Mouse (Mus musculus): ENCODE measurements around the gene Ets1.
A peak's percentile ranks its signal among the peaks of the same experiment; 100 is the strongest.

Gene Ets1

DNA sequence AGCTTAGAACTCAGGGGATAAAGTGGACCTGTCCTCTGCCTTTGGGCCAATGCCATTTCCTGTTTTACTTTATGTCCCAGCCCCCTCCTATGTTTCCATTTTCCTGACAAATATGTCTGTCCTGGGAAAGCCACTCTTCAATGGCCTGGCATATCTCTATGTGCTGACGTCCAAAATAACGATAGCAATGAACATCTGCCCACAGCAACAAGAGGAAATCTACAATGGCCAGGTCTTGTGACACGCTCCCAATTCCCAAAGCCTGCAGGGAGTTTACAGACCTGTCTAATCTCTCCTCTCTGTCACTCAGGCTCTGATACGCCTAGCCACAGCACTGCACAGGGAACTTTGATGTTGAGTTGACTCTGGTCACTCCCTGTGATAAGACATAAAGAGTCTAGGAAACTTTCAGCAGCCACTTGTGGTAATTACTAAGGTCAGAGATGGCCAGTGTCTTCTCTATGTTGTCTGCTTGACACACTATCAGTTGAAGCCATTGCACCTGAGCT lies 124.7 kb downstream of the Ets1 start:
- no peak for DNase-seq (ENCODE audit: low read depth, low spot score)

DNA sequence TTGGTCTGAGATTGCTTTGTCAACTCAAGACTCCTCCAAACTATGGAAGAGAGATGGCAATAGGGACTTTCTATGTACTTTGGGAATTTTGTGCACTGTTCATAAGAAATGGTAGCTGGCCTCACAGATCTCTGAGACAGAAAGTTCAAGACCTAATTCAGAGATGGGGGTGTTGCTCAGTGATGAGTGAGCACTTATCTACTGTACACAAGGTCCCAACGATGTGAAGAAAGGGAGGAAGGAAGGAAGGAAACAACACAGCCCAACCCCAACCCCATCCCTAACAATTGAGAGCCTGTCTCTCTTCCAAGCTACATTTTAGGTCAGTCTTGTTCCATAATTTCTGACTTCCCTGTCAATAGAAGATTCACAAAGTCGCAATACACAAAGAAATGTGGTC lies 125.3 kb downstream of the Ets1 start:
- DNase-seq (ENCODE audit: low read depth, low spot score): no peak

DNA sequence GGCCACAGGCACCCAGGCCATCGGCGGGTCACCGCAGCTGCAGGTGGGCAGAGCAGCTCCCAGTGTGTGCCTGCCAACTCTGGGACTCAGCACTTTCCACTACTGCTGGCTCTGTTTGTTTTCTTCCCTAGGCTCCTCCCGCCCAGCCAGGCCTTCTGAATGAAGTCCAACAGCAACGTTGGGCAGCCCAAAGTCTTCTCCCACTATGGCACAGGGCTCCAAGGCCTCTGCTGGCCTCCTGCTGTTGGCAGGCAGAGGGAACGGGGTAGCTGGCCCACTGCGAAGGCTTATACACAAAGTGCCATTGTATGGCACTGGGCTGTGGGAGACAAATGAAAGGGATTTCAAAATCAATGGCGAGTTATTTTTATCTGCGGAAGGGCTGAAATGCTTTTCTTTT lies 128.4 kb downstream of the Ets1 start:
- DNase-seq (ENCODE audit: low read depth, low spot score): no peak

DNA sequence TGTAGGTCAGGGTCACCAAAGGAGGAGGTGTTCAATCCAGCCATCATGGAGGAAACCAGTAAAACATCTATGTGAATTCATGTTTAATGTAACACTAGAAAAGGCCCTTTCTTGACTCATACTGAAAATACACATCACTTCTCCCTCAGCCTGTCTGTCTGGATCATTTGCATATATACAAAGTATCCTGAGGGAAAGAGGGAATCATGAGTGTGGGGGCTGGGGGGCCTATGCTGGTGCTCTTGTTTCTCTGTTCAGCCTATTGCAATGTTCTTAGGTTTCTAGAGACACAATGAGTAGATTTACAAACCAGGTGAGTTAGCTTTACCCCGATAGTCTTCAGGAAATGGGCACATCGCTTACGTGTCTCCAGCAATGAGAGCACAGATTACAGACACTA lies 129.1 kb downstream of the Ets1 start:
- no peak for DNase-seq (ENCODE audit: low read depth, low spot score)

DNA sequence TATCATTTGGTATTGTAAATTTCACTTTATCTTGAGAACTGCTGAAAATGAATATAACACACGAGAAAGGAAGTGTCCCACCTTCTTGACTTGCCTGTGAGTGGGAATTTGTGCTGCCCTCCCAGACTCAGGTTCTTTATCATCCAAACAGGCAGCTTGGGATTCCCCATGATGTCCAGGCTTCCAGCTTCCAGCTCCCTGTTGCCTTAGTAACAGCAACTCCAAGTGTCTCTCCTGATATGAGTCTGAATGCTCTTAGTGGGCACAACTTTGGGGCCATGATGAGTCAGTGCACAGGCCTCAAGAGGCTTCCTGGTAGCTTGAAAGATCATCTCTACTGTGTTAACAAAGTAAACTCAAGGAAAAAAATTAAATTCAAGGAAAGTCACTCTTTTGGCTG lies 142.8 kb downstream of the Ets1 start:
- DNase-seq (ENCODE audit: low read depth, low spot score): no peak

DNA sequence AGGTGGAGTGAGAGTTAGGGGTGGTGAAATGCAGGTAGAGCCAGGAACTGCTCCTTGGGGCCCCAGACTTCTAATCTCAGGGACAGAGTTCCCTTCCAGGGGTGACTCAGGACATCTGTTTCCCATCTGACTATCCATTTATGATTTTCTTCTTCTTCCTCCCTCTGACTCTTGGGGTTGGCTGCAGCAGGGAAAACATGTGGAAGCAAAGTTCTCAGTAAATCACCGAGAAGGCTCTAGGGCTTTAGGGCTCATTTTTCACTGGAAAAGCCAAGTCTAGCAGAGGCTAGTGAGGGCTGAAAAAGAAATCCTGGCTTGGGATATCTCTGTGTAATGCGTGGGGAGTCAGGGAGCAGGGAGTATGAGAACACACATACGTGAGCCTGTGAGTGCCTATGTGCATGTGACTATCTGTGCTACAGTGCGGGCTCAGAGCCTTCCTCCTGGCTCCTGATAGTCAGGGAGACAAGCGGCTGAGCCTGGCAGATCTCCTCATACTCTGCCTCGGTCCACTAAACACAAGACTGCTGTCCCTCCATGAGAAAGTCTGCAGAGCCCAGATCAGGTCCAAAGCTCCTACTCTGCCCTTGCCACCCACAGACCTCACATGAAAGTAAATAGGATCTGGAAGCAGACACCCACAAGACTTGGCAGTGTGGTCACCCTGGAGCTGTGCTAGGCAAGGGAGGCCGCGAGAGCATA lies 146.5 kb downstream of the Ets1 start:
- DNase-seq (ENCODE audit: low read depth, low spot score): peak; percentile 47

DNA sequence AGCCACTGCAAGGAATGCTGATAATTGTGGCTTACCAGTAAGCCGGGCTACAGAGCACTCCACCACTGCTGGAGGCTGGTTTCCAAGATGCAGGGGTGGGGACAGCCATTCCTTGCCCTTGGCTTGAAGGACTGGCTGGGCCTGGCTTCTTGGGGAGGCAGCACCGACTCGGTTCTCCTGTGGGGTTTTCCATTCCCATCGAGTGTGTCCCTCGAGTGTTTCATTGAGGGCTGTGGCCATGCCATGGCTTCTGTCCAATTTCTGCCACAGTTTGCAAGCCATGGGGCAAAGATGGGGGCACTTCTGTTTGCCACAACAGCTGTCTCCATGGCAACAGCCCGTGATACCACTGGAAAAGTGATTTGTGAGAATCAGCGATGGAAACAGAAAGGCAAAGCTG lies 151.1 kb downstream of the Ets1 start:
- no peak for DNase-seq (ENCODE audit: low read depth, low spot score)

DNA sequence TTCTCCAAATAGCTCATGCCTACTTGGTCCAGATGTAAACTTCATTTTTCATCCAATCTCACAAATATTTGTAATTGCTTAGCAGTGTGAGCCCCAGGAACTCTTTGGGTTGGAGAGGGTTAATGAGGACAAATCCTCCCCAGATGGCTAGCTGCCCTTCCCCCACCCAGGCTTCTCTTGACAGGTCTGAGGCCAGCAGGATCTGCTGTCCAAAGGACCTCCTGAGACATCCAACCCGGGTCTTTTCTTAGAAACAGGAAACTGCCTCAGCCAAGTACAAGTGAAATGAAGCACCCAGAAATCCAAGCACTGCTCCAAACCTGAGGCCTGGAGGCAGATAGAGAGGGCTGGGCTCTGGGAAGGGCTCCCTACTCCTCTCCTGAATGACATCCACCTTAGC lies 151.6 kb downstream of the Ets1 start:
- peak; percentile 38 for DNase-seq (ENCODE audit: low read depth, low spot score)

DNA sequence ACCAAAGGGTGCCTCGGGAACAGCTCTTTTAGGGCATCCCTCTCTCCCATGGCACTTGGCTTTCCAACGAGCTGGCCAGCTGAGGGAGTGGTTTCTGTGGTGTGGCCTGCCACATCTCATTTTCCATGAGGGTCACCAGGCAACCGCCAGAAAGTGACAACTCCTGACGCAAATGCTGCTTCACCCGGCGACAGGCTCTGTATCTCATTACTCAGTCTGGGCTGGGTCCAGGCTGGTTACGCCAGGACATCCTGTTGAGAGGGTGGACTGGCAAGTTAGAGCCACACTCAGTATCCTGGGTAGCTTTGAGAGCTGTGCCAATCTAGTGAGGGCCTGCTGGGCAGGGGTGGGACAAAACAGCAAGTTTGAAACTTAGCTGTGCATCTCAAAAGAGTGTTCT lies 153.3 kb downstream of the Ets1 start:
- DNase-seq (ENCODE audit: low read depth, low spot score): no peak

DNA sequence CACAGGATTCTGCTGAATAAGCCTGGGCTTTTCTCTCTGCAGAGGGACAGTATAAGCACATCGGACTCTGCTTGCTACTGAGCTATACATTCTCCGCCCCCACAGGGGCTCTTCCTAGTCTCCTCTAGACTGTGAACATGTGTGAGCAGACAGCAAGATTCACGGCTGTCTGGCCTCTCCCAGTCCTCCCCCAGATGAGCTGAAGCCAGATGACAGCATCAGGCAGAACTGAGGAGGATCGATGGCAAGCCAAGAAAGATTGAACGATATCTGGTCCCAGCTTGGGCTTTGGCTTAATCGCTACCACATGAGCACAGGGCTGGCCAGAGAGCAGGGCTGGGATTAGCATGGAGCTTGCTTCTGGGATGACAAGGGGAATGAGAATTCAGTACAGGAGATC lies 155.7 kb downstream of the Ets1 start:
- peak; percentile 82 for DNase-seq (ENCODE audit: low read depth, low spot score)

DNA sequence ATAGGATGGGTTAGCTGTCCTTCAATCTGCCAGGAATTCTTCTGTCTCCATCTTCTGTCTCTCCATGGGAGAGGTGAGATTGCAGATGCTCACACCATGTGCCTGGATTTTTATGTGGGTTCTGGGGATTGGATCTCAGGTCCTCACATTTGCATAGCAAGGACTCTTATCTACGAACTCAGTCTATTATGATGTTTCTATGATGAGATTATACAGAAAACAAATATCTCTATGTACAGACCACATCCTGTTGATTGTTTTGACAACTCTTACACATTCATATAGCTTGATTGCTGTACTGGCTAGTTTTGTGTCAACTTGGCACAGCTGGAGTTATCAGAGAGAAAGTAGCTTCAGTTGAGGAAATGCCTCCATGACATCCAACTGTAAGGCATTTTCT lies 162.2 kb downstream of the Ets1 start:
- DNase-seq (ENCODE audit: low read depth, low spot score): no peak

DNA sequence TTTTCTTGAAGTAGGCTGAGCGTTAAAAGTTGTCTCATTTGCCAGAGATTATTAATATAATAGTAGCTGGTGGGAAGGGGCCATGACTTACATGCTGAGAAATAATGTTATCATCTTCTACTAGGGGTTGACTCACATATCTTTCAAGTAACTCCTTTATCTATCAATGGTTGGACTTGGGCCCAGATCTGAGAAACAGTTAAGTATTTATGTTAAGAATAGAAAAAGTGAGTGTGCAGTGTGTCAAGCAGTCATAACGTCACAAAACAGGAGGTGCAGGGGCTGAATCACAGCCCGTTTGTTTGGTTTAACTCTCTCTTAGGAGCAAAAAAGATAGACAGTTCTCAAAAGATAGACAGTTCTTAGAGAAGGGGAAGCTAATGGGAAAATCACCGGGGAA lies 170.1 kb downstream of the Ets1 start:
- DNase-seq (ENCODE audit: low read depth, low spot score): no peak

All from mesoderm, embryonic 11.5 days (tissue).